ENCODE assay signal across 36 mouse cellular contexts in the genomic region with DNA sequence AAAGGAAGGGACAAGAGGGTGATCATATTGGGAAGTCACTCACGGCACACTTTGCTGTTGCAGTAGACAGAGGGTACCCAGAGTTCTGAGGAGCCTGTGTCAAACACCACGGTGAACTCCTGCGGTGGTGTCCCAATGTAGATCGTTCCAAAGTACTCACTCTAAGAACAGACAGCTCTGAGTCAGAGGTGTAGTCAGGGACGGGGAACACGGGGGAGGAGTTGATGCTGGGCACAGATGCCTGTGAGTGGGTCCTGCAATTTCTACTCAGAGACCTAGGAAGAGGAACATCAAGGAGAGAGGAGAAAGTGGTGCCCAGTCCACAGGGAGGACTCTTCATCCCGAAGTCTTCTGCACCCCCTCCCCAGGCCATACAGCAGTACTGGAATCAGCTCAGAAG. TPM values are rescaled to one million over a fixed set of nuclear protein-coding genes. Genes with fewer than 3 reads are reported as not detected.
DNase-seq lines count a peak whose midpoint lies in the region; ATAC-seq and TF ChIP-seq lines count a peak whose summit lies in the region.
"Had no signal": no experiment of that assay in that cellular context is flagged by ENCODE, and none has a peak within 500 bp of the region (broad histone marks: within the 10 kb centered on the region; RNA-seq: fewer than 3 reads in every experiment).

No protein-coding gene starts in this region.

- 0 out of 2 replicates have a peak, but pooled peaks cover 8% of the 10 kb centered on the region for H3K4me1 ChIP-seq in intestine, postnatal 0 days (replicated peaks; ENCODE audit: control insufficient read depth, insufficient read depth, low read length)
- no peaks in the 10 kb centered on the region for H3K4me1 ChIP-seq in intestine, embryonic 15.5 days (replicated peaks)
- no peaks in the 10 kb centered on the region for H3K4me1 ChIP-seq in stomach, postnatal 0 days (replicated peaks; ENCODE audit: control insufficient read depth, insufficient read depth)
- H3K4me1 ChIP-seq: embryonic facial prominence, embryonic 10.5 days; embryonic facial prominence, embryonic 13.5 days; forebrain, embryonic 15.5 days; heart, embryonic 12.5 days had no signal

- DNase-seq in adrenal gland, postnatal 14 days, result peak; percentile 9
- no peak for DNase-seq in adrenal gland, adult (ENCODE audit: inconsistent age in 2 of 2, low spot score in 1 of 2)
- peak; percentile 59 for DNase-seq in right cerebral cortex, adult 18-20 months
- DNase-seq in right cerebral cortex, postnatal 10 days (ENCODE audit: low spot score in 2 of 2), result no peak
- DNase-seq in stomach, postnatal 0 days (ENCODE audit: low spot score), result no peak
- DNase-seq in lung, postnatal 36 days, result no peak
- DNase-seq: adrenal gland, postnatal 10 days; cerebellum, adult 11-12 months; cerebellum, adult 8-10 months; cerebellum, postnatal 10 days; cerebellum, postnatal 36 days; embryo, embryonic 11 days; gastrocnemius, adult 2 months; gastrocnemius, postnatal 14 days; heart, adult 18-20 months; heart, postnatal 14 days; heart, postnatal 4 days had no signal

- TF ChIP-seq CTCF in intestine, postnatal 0 days (IDR thresholded peaks at IDR 0.05; ENCODE audit: low read depth), result no peak
- no peak for TF ChIP-seq CTCF in stomach, postnatal 0 days (IDR thresholded peaks at IDR 0.05; ENCODE audit: low read depth)

- ATAC-seq in intestine, postnatal 0 days, result peak; percentile 30; the same call in 1 of the 2 replicates
- no peak for ATAC-seq in intestine, embryonic 15.5 days
- no peak for ATAC-seq in stomach, postnatal 0 days (ENCODE audit: low FRiP score, low TSS enrichment)
- ATAC-seq: activated CD4-positive, CD25-positive, alpha-beta regulatory T cell, adult 4 months; forebrain, embryonic 15.5 days; hindbrain, postnatal 0 days had no signal

- H3K4me3 ChIP-seq in intestine, postnatal 0 days (ENCODE audit: low read depth, low read length), result no peak overlapping the region
- no peak overlapping the region for H3K4me3 ChIP-seq in intestine, embryonic 15.5 days (replicated peaks)
- H3K4me3 ChIP-seq in stomach, postnatal 0 days (ENCODE audit: low read depth, low read length), result 0 out of 2 replicates have a peak overlapping the region, but pooled peaks have one; percentile 1
- H3K4me3 ChIP-seq: embryonic facial prominence, embryonic 10.5 days; embryonic facial prominence, embryonic 13.5 days; erythroblast, embryonic 14.5 days; forebrain, embryonic 12.5 days; forebrain, embryonic 15.5 days; gastrocnemius, adult 2 months; heart, embryonic 12.5 days; heart, embryonic 15.5 days had no signal

- no peak overlapping the region for H3K9ac ChIP-seq in intestine, postnatal 0 days (ENCODE audit: low read depth, low read length)
- no peak overlapping the region for H3K9ac ChIP-seq in intestine, embryonic 15.5 days
- 0 out of 2 replicates have a peak overlapping the region, but pooled peaks have one; percentile 9 for H3K9ac ChIP-seq in stomach, postnatal 0 days (ENCODE audit: low read length)
- H3K9ac ChIP-seq: embryonic facial prominence, embryonic 13.5 days; forebrain, embryonic 12.5 days; forebrain, embryonic 15.5 days; heart, embryonic 12.5 days; heart, embryonic 15.5 days; hindbrain, embryonic 14.5 days had no signal

- H3K27me3 ChIP-seq in intestine, postnatal 0 days (replicated peaks; ENCODE audit: control insufficient read depth, insufficient read depth, low read length), result no peaks in the 10 kb centered on the region
- H3K27me3 ChIP-seq in intestine, embryonic 15.5 days (replicated peaks), result no peaks in the 10 kb centered on the region
- H3K27me3 ChIP-seq in stomach, postnatal 0 days (ENCODE audit: control insufficient read depth, insufficient read depth, low read length), result no peaks in the 10 kb centered on the region
- H3K27me3 ChIP-seq: embryonic facial prominence, embryonic 13.5 days; forebrain, embryonic 12.5 days; forebrain, embryonic 15.5 days; heart, embryonic 12.5 days; heart, embryonic 15.5 days had no signal

- no peak for TF ChIP-seq EP300 in stomach, postnatal 0 days (optimal IDR thresholded peaks at IDR 0.05)

- no peaks in the 10 kb centered on the region for H3K36me3 ChIP-seq in intestine, postnatal 0 days (ENCODE audit: control insufficient read depth, insufficient read depth)
- no peaks in the 10 kb centered on the region for H3K36me3 ChIP-seq in intestine, embryonic 15.5 days
- no peaks in the 10 kb centered on the region for H3K36me3 ChIP-seq in stomach, postnatal 0 days (ENCODE audit: control insufficient read depth, insufficient read depth, low read length)
- H3K36me3 ChIP-seq: embryonic facial prominence, embryonic 10.5 days; embryonic facial prominence, embryonic 13.5 days; forebrain, embryonic 12.5 days; forebrain, embryonic 15.5 days; heart, embryonic 12.5 days; heart, embryonic 15.5 days had no signal

- H3K9me3 ChIP-seq in intestine, postnatal 0 days (ENCODE audit: control insufficient read depth), result no peaks in the 10 kb centered on the region
- H3K9me3 ChIP-seq in intestine, embryonic 15.5 days, result no peaks in the 10 kb centered on the region
- no peaks in the 10 kb centered on the region for H3K9me3 ChIP-seq in stomach, postnatal 0 days (ENCODE audit: control insufficient read depth, low read length)
- H3K9me3 ChIP-seq: embryonic facial prominence, embryonic 10.5 days; embryonic facial prominence, embryonic 13.5 days; forebrain, embryonic 12.5 days; forebrain, embryonic 15.5 days; heart, embryonic 12.5 days; heart, embryonic 15.5 days had no signal

- H3K4me2 ChIP-seq in intestine, postnatal 0 days (replicated peaks; ENCODE audit: low read depth), result no peak overlapping the region
- H3K4me2 ChIP-seq in intestine, embryonic 15.5 days (replicated peaks), result no peak overlapping the region
- peak overlapping the region; percentile 34; the same call in 1 of the 2 replicates for H3K4me2 ChIP-seq in stomach, postnatal 0 days (replicated peaks; ENCODE audit: low read depth)
- H3K4me2 ChIP-seq: embryonic facial prominence, embryonic 13.5 days; forebrain, embryonic 12.5 days; forebrain, embryonic 15.5 days; heart, embryonic 12.5 days; heart, embryonic 15.5 days; hindbrain, embryonic 14.5 days had no signal

- H3K27ac ChIP-seq in intestine, postnatal 0 days (ENCODE audit: low read depth, low read length), result no peak overlapping the region
- no peak overlapping the region for H3K27ac ChIP-seq in intestine, embryonic 15.5 days
- peak overlapping the region; percentile 25; the same call in 1 of the 2 replicates for H3K27ac ChIP-seq in stomach, postnatal 0 days (replicated peaks)
- H3K27ac ChIP-seq: embryonic facial prominence, embryonic 10.5 days; embryonic facial prominence, embryonic 13.5 days; forebrain, embryonic 12.5 days; forebrain, embryonic 15.5 days; gastrocnemius, adult 2 months; heart, embryonic 15.5 days; hindbrain, embryonic 14.5 days; hindbrain, postnatal 0 days had no signal

- 70% methylated on average over 7 of the region's 7 CpGs for WGBS in intestine, postnatal 0 days
- 87% methylated on average over 7 of the region's 7 CpGs for WGBS in intestine, embryonic 15.5 days
- WGBS in stomach, postnatal 0 days, result 77% methylated on average over 7 of the region's 7 CpGs

RNA-seq across cellular contexts. Expression of a gene that starts 3.0 kb away (rescaled TPM):
- not detected in 2 replicates for total RNA-seq in adrenal gland, postnatal 14 days (2021)
- 121 and 284 TPM in 2 replicates for polyA plus RNA-seq in intestine, postnatal 0 days (2015; fragmentation: Nextera tagmentation; extraction: Ambion mirVana)
- 11.4 and 133 TPM in 2 replicates for polyA plus RNA-seq in intestine, embryonic 15.5 days (2015; fragmentation: Nextera tagmentation; extraction: Ambion mirVana)
- 69,611 and 75,506 TPM in 2 replicates for polyA plus RNA-seq in stomach, postnatal 0 days (2015; fragmentation: Nextera tagmentation; extraction: Ambion mirVana)
- total RNA-seq: ES-E14; gastrocnemius, adult 2 months; gastrocnemius, postnatal 14 days; gastrocnemius, postnatal 4 days; heart, adult 18-20 months; heart, postnatal 14 days; heart, postnatal 4 days had no signal
- polyA plus RNA-seq: erythroblast, embryonic 14.5 days; forebrain, embryonic 12.5 days; hindbrain, embryonic 11.5 days; hindbrain, embryonic 14.5 days; hindbrain, postnatal 0 days had no signal

RNA-seq across cellular contexts. Expression of a gene that starts 11.8 kb away (rescaled TPM):
- total RNA-seq in adrenal gland, postnatal 14 days (2021), result not detected in 2 replicates
- polyA plus RNA-seq in intestine, postnatal 0 days (2015; fragmentation: Nextera tagmentation; extraction: Ambion mirVana), result 0.83 and 1.1 TPM in 2 replicates
- polyA plus RNA-seq in intestine, embryonic 15.5 days (2015; fragmentation: Nextera tagmentation; extraction: Ambion mirVana), result 0.13 TPM in 1 of 2 replicates, not detected in the other
- polyA plus RNA-seq in stomach, postnatal 0 days (2015; fragmentation: Nextera tagmentation; extraction: Ambion mirVana), result 28.1 and 32.7 TPM in 2 replicates
- total RNA-seq: adrenal gland, adult 18-20 months; adrenal gland, postnatal 4 days; ES-E14; gastrocnemius, adult 2 months; gastrocnemius, postnatal 14 days; gastrocnemius, postnatal 4 days; heart, adult 18-20 months; heart, postnatal 14 days; heart, postnatal 4 days; hindbrain, postnatal 0 days had no signal
- polyA plus RNA-seq: activated CD4-positive, CD25-positive, alpha-beta regulatory T cell, adult 4 months; brain, embryonic 14.5 days; cortical plate, adult 2 months; embryonic facial prominence, embryonic 10.5 days; embryonic facial prominence, embryonic 13.5 days; erythroblast, embryonic 14.5 days; forebrain, embryonic 12.5 days; forebrain, embryonic 15.5 days; heart, embryonic 12.5 days; hindbrain, embryonic 11.5 days; hindbrain, embryonic 14.5 days; hindbrain, postnatal 0 days had no signal

RNA-seq across cellular contexts. Expression of a gene that starts 20.9 kb away (rescaled TPM):
- total RNA-seq in adrenal gland, postnatal 14 days (2021), result 0.26 and 1.3 TPM in 2 replicates
- polyA plus RNA-seq in intestine, postnatal 0 days (2015; fragmentation: Nextera tagmentation; extraction: Ambion mirVana), result 0.09 TPM in 1 of 2 replicates, not detected in the other
- polyA plus RNA-seq in intestine, embryonic 15.5 days (2015; fragmentation: Nextera tagmentation; extraction: Ambion mirVana), result not detected in 2 replicates
- 10.5 and 11.3 TPM in 2 replicates for polyA plus RNA-seq in stomach, postnatal 0 days (2015; fragmentation: Nextera tagmentation; extraction: Ambion mirVana)
- total RNA-seq: ES-E14; gastrocnemius, adult 2 months; gastrocnemius, postnatal 14 days; heart, postnatal 14 days had no signal
- polyA plus RNA-seq: embryonic facial prominence, embryonic 10.5 days; erythroblast, embryonic 14.5 days; forebrain, embryonic 12.5 days; forebrain, embryonic 15.5 days; heart, embryonic 12.5 days; heart, embryonic 15.5 days; hindbrain, embryonic 11.5 days had no signal

RNA-seq across cellular contexts. Expression of a gene that starts 35.7 kb away (rescaled TPM):
- not detected in 2 replicates for total RNA-seq in adrenal gland, postnatal 14 days (2021)
- not detected in 2 replicates for polyA plus RNA-seq in intestine, postnatal 0 days (2015; fragmentation: Nextera tagmentation; extraction: Ambion mirVana)
- polyA plus RNA-seq in intestine, embryonic 15.5 days (2015; fragmentation: Nextera tagmentation; extraction: Ambion mirVana), result not detected in 2 replicates
- not detected in 2 replicates for polyA plus RNA-seq in stomach, postnatal 0 days (2015; fragmentation: Nextera tagmentation; extraction: Ambion mirVana)
- total RNA-seq: adrenal gland, adult 18-20 months; adrenal gland, postnatal 10 days; adrenal gland, postnatal 4 days; ES-E14; heart, adult 18-20 months; heart, postnatal 14 days; heart, postnatal 4 days; hindbrain, postnatal 0 days had no signal
- polyA plus RNA-seq: activated CD4-positive, CD25-positive, alpha-beta regulatory T cell, adult 4 months; brain, embryonic 14.5 days; embryonic facial prominence, embryonic 10.5 days; embryonic facial prominence, embryonic 13.5 days; erythroblast, embryonic 14.5 days; forebrain, embryonic 12.5 days; forebrain, embryonic 15.5 days; heart, embryonic 12.5 days; heart, embryonic 15.5 days; hindbrain, embryonic 11.5 days; hindbrain, embryonic 14.5 days; hindbrain, postnatal 0 days had no signal

Comparison
In these comparisons a context has a peak if more than half of its experiments do, and no peak if none do; other contexts are left out.
1. DNase-seq: peak in adrenal gland, postnatal 14 days (single experiment) and right cerebral cortex, adult 18-20 months (single experiment); none in adrenal gland, adult (0 of 2), right cerebral cortex, postnatal 10 days (0 of 2), stomach, postnatal 0 days (single experiment) and lung, postnatal 36 days (single experiment).
2. RNA of a gene that starts 3.0 kb away (polyA plus RNA-seq): 69,611 to 75,506 TPM in stomach, postnatal 0 days; 121 to 284 TPM in intestine, postnatal 0 days and 11.4 to 133 TPM in intestine, embryonic 15.5 days; every median in the first group is over 100 times any median in the second.
3. RNA of a gene that starts 11.8 kb away (polyA plus RNA-seq): 28.1 to 32.7 TPM in stomach, postnatal 0 days; 0.83 to 1.1 TPM in intestine, postnatal 0 days and 0.13 TPM in intestine, embryonic 15.5 days; every median in the first group is over 10 times any median in the second.
4. RNA of a gene that starts 20.9 kb away (polyA plus RNA-seq): 10.5 to 11.3 TPM in stomach, postnatal 0 days; 0.09 TPM in intestine, postnatal 0 days and not detected in intestine, embryonic 15.5 days; every median in the first group is over 10 times any median in the second.